Mouse (Mus musculus): ENCODE measurements at regions not wholly inside any gene's neighbourhood (a gene's known extent, or its start where the extent isn't known, plus 50 kb on each side); places are given as distances from the start of the nearest gene placed in this dataset.

- no peaks in the 10 kb centered on the region for H3K27me3 ChIP-seq (ENCODE audit: control insufficient read depth, insufficient read depth, low read length, poor library complexity, severe bottlenecking)
- H3K36me3 ChIP-seq (ENCODE audit: control insufficient read depth, insufficient read depth, low read length, poor library complexity, severe bottlenecking) = no peaks in the 10 kb centered on the region
- no peak for DNase-seq (ENCODE audit: low read depth, low spot score)
Measured at GRCm38 (mm10) chr2:79188511-79189193, 66.6 kb upstream of the Itga4 start.

- Histone ChIP-seq H3K36me3 (ENCODE audit: control insufficient read depth, insufficient read depth, low read length, poor library complexity, severe bottlenecking) (no peaks in the 10 kb centered on the region), H3K27me3 (ENCODE audit: control insufficient read depth, insufficient read depth, low read length, poor library complexity, severe bottlenecking) (no peaks in the 10 kb centered on the region)
- DNase-seq (ENCODE audit: low read depth, low spot score) = no peak
Measured at GRCm38 (mm10) chr2:79193851-79194250, 61.4 kb upstream of the Itga4 start.

GRCm38 (mm10) chr2:79201677-79202076, 53.5 kb upstream of the Itga4 start:
- Histone ChIP-seq H3K27me3 (ENCODE audit: control insufficient read depth, insufficient read depth, low read length, poor library complexity, severe bottlenecking) (no peaks in the 10 kb centered on the region), H3K36me3 (ENCODE audit: control insufficient read depth, insufficient read depth, low read length, poor library complexity, severe bottlenecking) (no peaks in the 10 kb centered on the region)
- DNase-seq (ENCODE audit: low read depth, low spot score) = no peak
